Mouse (Mus musculus) embryonic facial prominence, embryonic 14.5 days (tissue): ENCODE results near the gene Hes5. TPM values are rescaled to one million over a fixed set of nuclear protein-coding genes. Genes with fewer than 3 reads are reported as not detected.

Experiments
- ATAC-seq: fragments of 200-750 bp; cut with Nextera tagmentation; 2 replicates; pipeline ENCODE4 v1.8.0; 2017; ENCODE audit warnings: low read depth, moderate number of reproducible peaks, moderate TSS enrichment
- DNase-seq: peaks from one replicate; pipeline ENCODE4 v3.0.0-alpha.2; 2015; ENCODE audit warnings: low spot score
- H3K27ac ChIP-seq: fragments of 300-500 bp; sonication (generic); replicated peaks from 2 replicates; pipeline ENCODE4 v1.5.1; 2014; ENCODE audit warnings: low read depth, mild to moderate bottlenecking, low read length, moderate library complexity
- H3K27me3 ChIP-seq: fragments of 300-500 bp; sonication (generic); replicated peaks from 2 replicates; pipeline ENCODE4 v1.6.1; 2014; ENCODE audit warnings: low read length; ENCODE audit not compliant: control insufficient read depth, insufficient read depth
- H3K36me3 ChIP-seq: fragments of 300-500 bp; sonication (generic); 2 replicates; pipeline ENCODE4 v1.6.1; 2014; ENCODE audit warnings: low read length, mixed read lengths; ENCODE audit not compliant: control insufficient read depth, insufficient read depth
- H3K4me1 ChIP-seq: fragments of 300-500 bp; sonication (generic); 2 replicates; pipeline ENCODE4 v1.6.1; 2014; ENCODE audit warnings: antibody characterized with exemption, low read length; ENCODE audit not compliant: control insufficient read depth, insufficient read depth
- H3K4me2 ChIP-seq: fragments of 300-500 bp; sonication (generic); 2 replicates; pipeline ENCODE4 v1.6.1; 2014; ENCODE audit warnings: low read depth, mild to moderate bottlenecking, low read length, moderate library complexity, mixed read lengths
- H3K4me3 ChIP-seq: fragments of 300-500 bp; sonication (generic); 2 replicates; pipeline ENCODE4 v1.5.1; 2014; ENCODE audit warnings: low read depth, mild to moderate bottlenecking, low read length
- H3K9ac ChIP-seq: fragments of 300-500 bp; sonication (generic); 2 replicates; pipeline ENCODE4 v1.6.1; 2014; ENCODE audit warnings: low read depth, mild to moderate bottlenecking, low read length, moderate library complexity, mixed read lengths
- H3K9me3 ChIP-seq: fragments of 300-500 bp; sonication (generic); 2 replicates; pipeline ENCODE4 v1.6.1; 2016; ENCODE audit warnings: low read length; ENCODE audit not compliant: control insufficient read depth
- WGBS: fragments of 180-500 bp; shearing (Covaris S2); extraction: QIAGEN DNeasy Blood & Tissue Kit; methylation state at CpG from one replicate; pipeline ENCODE4 v1.1.7; 2014; 5-methylcytosine and 5-hydroxymethylcytosine counted together
- polyA plus RNA-seq: library from polyadenylated mRNA; unstranded; fragments of >200 nt; fragmentation: Nextera tagmentation; extraction: Ambion mirVana; gene quantifications from 2 replicates; pipeline ENCODE4 v1.2.1, GENCODE M21; 2014

Gene Hes5
- polyA plus RNA-seq, 1 experiment from 2014 or later, result 2.8 TPM

DNA sequence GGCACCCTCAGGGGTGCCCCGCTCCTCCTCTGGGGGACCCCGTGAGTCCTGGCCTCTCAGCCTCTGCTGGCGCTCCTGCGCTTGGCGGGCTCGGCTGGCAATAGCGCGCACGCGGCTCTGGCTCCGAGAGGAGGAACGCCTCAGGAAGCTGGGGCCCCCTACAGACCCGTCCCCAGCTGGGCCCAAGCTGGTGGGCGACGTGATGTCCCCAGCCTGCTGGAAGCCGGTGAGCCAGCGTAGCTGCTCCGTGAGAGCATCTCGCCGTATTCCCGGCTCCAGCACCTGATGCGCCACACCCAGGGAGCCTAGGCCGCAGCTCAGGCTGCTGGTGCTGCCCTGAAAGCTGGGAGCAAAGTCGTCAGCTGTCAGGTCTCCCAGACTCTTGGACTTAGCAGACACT lies 23.0 kb downstream of the Hes5 start:
- no peak overlapping the region for H3K27ac ChIP-seq
- H3K4me3 ChIP-seq, result no peak overlapping the region
- ATAC-seq (no peak), DNase-seq (no peak)
- H3K4me2 ChIP-seq, result no peak overlapping the region
- peaks cover 27% of the 10 kb centered on the region for H3K36me3 ChIP-seq
- no peaks in the 10 kb centered on the region for H3K9me3 ChIP-seq
- H3K27me3 ChIP-seq, result 0 out of 2 replicates have a peak, but pooled peaks cover 5% of the 10 kb centered on the region
- no peaks in the 10 kb centered on the region for H3K4me1 ChIP-seq
- 28% methylated on average over 22 of the region's 24 CpGs for WGBS
- peak overlapping the region; percentile 14; the same call in 1 of the 2 replicates for H3K9ac ChIP-seq

DNA sequence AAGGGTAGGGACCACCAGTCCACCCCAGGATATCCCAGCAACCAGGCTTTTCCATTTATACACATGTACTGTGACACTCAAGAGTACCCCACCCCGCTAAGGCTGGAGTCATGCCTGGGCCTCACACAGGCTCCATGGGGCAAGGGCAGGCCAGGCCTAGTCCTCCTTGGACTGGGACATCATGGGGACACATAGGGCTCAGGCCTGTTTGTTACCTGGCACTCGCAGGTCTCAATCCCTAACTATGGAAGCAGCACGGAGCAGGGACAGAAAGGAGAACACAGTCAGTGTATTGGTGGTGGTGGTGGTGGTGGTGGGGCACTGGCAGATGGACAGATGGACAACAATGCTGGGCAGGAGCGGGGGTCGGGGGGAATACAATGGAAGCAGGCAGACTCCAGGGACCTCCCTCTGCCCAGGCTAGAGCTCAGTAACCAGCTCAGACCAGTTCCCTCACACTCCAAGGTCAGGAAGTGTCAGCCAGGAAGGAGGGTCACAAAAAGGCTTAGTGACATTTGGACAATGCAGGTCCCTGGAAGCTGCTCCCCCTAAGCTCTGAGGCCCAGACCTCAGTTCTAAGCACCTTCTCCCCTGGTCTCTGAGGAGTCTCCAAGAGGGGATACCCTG lies 24.5 kb downstream of the Hes5 start:
- Histone ChIP-seq H3K27me3 (0 out of 2 replicates have a peak, but pooled peaks cover 5% of the 10 kb centered on the region), H3K4me2 (no peak overlapping the region), H3K4me1 (no peaks in the 10 kb centered on the region), H3K4me3 (no peak overlapping the region), H3K9ac (no peak overlapping the region; the same call in 1 of the 2 replicates), H3K27ac (no peak overlapping the region), H3K9me3 (no peaks in the 10 kb centered on the region), H3K36me3 (peaks cover 12% of the 10 kb centered on the region)
- 90% methylated on average over 5 of the region's 5 CpGs for WGBS
- ATAC-seq (no peak), DNase-seq (no peak)

DNA sequence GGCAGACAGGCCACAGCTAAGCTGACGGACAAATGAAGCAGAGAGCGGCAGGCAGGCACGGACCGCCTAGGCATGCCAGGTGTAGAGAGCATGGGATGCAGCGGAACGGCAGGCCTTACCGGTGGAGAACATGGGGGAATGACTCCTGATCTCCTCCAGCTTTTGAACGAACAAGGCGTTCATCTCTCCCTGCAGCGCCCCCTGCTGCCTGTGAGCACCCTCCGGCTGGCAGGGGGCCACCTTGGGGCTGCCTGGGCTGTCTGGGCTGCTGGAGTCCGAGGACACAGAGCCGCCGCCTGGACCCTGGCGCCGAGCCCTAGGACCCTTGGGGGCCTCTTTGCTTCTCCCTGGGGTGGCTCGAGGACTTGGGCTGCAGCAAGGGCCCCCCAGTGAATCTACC lies 25.4 kb downstream of the Hes5 start:
- H3K27me3 ChIP-seq, result 0 out of 2 replicates have a peak, but pooled peaks cover 5% of the 10 kb centered on the region
- no peak overlapping the region for H3K4me3 ChIP-seq
- WGBS, result 18% methylated on average over 11 of the region's 17 CpGs
- ATAC-seq (0 out of 2 replicates have a peak, but pooled peaks have one; percentile 23), DNase-seq (peak; percentile 65)
- peaks cover 3% of the 10 kb centered on the region for H3K36me3 ChIP-seq
- peak overlapping the region; percentile 32; the same call in 1 of the 2 replicates for H3K4me2 ChIP-seq
- H3K27ac ChIP-seq, result no peak overlapping the region
- no peaks in the 10 kb centered on the region for H3K9me3 ChIP-seq
- H3K9ac ChIP-seq, result no peak overlapping the region; the same call in 1 of the 2 replicates
- no peaks in the 10 kb centered on the region for H3K4me1 ChIP-seq

DNA sequence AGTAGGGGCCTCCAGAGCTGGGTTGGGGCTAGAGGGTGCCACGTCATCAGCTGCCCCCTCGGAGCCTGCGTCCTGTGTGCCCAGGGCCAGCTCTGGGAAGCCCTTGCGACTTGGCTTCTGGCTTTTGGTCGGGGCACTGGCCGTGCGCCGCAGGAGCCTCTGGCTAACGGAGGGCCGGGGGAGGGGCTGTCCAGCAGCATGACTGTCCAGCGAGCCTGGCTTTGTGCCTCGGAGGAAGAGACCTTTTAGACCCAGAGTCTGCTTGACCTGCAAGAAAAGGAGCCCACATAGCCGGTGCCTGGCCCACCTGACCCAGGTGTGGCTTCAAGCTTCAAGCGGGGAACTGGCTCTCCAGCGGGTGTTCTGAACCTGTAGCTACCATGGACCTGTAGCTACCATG lies 26.0 kb downstream of the Hes5 start:
- no peak overlapping the region for H3K4me2 ChIP-seq
- no peak overlapping the region for H3K4me3 ChIP-seq
- no peak overlapping the region for H3K9ac ChIP-seq
- no peaks in the 10 kb centered on the region for H3K4me1 ChIP-seq
- ATAC-seq (no peak), DNase-seq (no peak)
- H3K36me3 ChIP-seq, result no peaks in the 10 kb centered on the region
- H3K27ac ChIP-seq, result no peak overlapping the region
- 72% methylated on average over 7 of the region's 15 CpGs for WGBS
- no peaks in the 10 kb centered on the region for H3K9me3 ChIP-seq
- 0 out of 2 replicates have a peak, but pooled peaks cover 5% of the 10 kb centered on the region for H3K27me3 ChIP-seq

DNA sequence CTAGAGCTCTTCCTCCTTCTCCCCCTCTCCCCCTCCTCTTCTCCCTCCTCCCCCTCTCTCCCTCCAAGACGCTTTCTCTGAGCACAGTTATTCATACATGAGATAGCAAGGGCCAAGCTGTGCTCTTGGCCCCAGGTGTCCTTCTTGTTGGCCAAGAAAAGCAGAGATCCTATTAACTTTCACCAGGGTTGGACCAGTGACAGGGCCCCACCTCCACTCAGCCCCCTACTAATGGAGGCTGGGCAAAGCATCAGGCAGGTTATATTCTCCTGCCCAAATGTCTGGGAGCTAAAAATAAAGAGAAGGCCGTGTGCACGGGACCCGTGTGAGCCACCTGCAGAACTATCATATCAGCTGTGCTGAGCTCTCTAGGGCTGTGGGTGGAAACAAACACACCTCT lies 34.2 kb downstream of the Hes5 start:
- Histone ChIP-seq H3K9me3 (no peaks in the 10 kb centered on the region), H3K9ac (no peak overlapping the region), H3K27ac (no peak overlapping the region), H3K4me2 (no peak overlapping the region), H3K36me3 (no peaks in the 10 kb centered on the region), H3K4me3 (no peak overlapping the region), H3K27me3 (no peaks in the 10 kb centered on the region), H3K4me1 (peaks cover 4% of the 10 kb centered on the region; the same call in 1 of the 2 replicates)
- 69% methylated on average over 4 of the region's 4 CpGs for WGBS
- ATAC-seq (no peak), DNase-seq (no peak)

DNA sequence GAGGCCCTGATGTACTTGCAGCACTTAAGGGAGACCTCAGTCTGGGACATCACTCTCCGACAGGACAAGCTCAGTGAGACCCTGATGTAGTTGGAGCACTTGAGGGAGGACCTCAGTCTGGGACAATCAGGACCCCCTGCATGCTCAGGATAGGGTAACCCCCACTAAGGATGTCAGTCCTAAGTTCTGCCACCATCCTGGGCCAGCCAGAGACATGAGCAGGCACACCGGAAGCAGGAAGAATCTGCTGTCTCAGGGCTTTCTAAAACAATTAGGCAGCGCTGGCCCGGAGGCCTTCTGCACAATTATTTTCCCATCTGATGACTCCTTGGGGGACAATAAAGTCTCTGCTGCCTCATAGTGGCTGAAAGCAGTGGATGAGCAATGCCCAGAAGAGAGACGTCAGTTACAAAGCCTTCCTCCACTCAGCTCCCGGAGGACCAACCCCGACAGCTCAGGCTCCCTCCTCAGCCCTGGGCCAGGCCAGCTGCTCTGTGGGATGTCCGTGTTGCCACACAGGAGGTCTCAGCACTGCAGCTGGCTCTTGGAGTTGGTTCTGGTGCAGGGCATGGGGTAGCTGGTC lies 35.9 kb downstream of the Hes5 start:
- ATAC-seq (no peak; the same call in 1 of the 2 replicates), DNase-seq (peak; percentile 46)
- no peak overlapping the region for H3K9ac ChIP-seq
- H3K36me3 ChIP-seq, result no peaks in the 10 kb centered on the region
- H3K27me3 ChIP-seq, result no peaks in the 10 kb centered on the region
- no peak overlapping the region for H3K4me2 ChIP-seq
- no peaks in the 10 kb centered on the region for H3K9me3 ChIP-seq
- H3K27ac ChIP-seq, result no peak overlapping the region
- peaks cover 4% of the 10 kb centered on the region; the same call in 1 of the 2 replicates for H3K4me1 ChIP-seq
- 34% methylated on average over 8 of the region's 8 CpGs for WGBS
- H3K4me3 ChIP-seq, result no peak overlapping the region

DNA sequence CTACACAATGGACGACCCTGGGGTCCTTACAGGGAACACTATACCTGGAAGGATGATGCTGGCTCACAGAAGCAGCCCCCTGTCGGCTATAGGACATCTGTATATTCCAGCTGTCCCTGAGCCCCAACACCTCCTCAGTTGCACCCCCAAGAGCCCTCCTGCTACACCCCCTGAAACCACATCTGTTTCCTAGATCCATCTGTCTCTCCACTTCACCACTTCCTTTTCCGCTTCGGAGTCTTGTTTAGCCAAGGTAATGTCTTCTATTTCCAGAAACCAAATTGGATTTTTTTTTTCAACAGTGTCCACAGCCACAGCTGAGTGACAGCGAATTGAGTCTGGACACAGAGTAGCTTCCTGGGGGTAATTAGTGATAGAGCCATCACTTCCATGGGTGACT lies 38.7 kb downstream of the Hes5 start:
- WGBS, result 76% methylated on average over 5 of the region's 5 CpGs
- Histone ChIP-seq H3K36me3 (no peaks in the 10 kb centered on the region), H3K4me1 (no peaks in the 10 kb centered on the region), H3K27me3 (no peaks in the 10 kb centered on the region), H3K4me2 (no peak overlapping the region), H3K27ac (no peak overlapping the region), H3K4me3 (no peak overlapping the region), H3K9ac (no peak overlapping the region), H3K9me3 (no peaks in the 10 kb centered on the region)
- no peak for DNase-seq
- ATAC-seq, result no peak

DNA sequence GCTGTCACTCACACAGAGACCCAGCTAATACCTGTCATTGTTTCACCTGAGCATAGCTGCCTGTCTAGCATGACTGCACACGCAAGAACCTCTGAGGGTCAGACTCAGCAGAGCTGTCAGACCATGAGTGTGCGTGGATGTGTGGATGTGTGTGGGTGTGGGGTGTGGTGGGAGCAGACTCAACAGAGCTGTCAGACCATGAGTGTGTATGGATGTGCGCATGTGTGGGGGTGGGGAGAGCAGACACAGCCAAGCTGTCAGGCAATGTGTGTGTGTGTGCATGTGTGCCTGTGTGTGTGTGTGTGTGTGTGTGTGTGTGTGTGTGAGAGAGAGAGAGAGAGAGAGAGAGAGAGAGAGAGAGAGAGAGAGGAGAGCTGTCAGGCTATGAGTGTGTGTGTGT lies 44.6 kb downstream of the Hes5 start:
- Histone ChIP-seq H3K4me3 (no peak overlapping the region), H3K9ac (no peak overlapping the region), H3K4me2 (no peak overlapping the region), H3K4me1 (no peaks in the 10 kb centered on the region), H3K27me3 (no peaks in the 10 kb centered on the region), H3K36me3 (no peaks in the 10 kb centered on the region), H3K27ac (no peak overlapping the region), H3K9me3 (no peaks in the 10 kb centered on the region)
- WGBS, result 76% methylated on average over 3 of the region's 3 CpGs
- no peak for ATAC-seq
- no peak for DNase-seq

DNA sequence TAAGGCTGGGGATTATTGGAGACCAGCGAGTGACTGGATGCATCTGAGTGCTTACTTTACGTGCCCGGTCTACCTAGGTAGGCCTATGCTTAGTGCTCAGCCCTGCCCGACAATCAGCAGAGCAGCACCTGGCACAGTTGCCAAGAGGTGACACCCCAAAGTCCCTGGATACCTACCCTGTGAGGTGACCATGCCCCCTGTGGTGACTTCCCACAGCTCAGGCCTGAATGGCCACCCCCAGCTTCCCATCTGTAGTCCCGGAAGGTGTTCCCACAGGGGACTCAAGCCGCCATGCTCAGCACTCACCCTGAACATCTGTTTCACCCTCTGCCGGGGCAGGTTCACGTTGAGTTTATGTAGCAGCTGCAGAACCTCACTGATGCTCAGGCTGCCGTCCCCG lies 45.6 kb downstream of the Hes5 start:
- no peak overlapping the region for H3K9ac ChIP-seq
- H3K4me2 ChIP-seq, result no peak overlapping the region
- no peaks in the 10 kb centered on the region for H3K9me3 ChIP-seq
- no peaks in the 10 kb centered on the region for H3K27me3 ChIP-seq
- no peak overlapping the region for H3K27ac ChIP-seq
- no peak for DNase-seq
- ATAC-seq, result no peak; the same call in 1 of the 2 replicates
- H3K4me1 ChIP-seq, result no peaks in the 10 kb centered on the region
- H3K4me3 ChIP-seq, result no peak overlapping the region
- H3K36me3 ChIP-seq, result no peaks in the 10 kb centered on the region
- 64% methylated on average over 10 of the region's 10 CpGs for WGBS
